Mouse (Mus musculus): ENCODE data around the gene Prr5l. TPM values are rescaled to one million over a fixed set of nuclear protein-coding genes. Genes with fewer than 3 reads are reported as not detected.

Prr5l gene
- total RNA-seq, 2 experiments from 2014 or later = 8.6 to 10.7 TPM

GRCm38 (mm10) chr2:101721835-101722234 is 161.0 kb downstream of the Prr5l start:
- DNase-seq = no peak

- no peak for DNase-seq
These were observed 165.7 kb downstream of the Prr5l start for GRCm38 (mm10) chr2:101717162-101717561.

- no peak for DNase-seq
These were observed 167.0 kb downstream of the Prr5l start for GRCm38 (mm10) chr2:101715650-101716323.

GRCm38 (mm10) chr2:101711608-101712007 is 171.2 kb downstream of the Prr5l start:
- no peak for DNase-seq

- no peak for DNase-seq
These were observed 176.8 kb downstream of the Prr5l start for GRCm38 (mm10) chr2:101705941-101706485.

GRCm38 (mm10) chr2:101699284-101699683 is 183.5 kb downstream of the Prr5l start:
- no peak for DNase-seq

- DNase-seq = no peak
These were observed 187.2 kb downstream of the Prr5l start for GRCm38 (mm10) chr2:101695584-101695983.

GRCm38 (mm10) chr2:101693577-101694215 is 189.1 kb downstream of the Prr5l start:
- no peak for DNase-seq

GRCm38 (mm10) chr2:101693043-101693442 is 189.8 kb downstream of the Prr5l start:
- DNase-seq = no peak

GRCm38 (mm10) chr2:101690252-101690827 is 192.5 kb downstream of the Prr5l start:
- no peak for DNase-seq

GRCm38 (mm10) chr2:101688011-101688410 is 194.8 kb downstream of the Prr5l start:
- DNase-seq = no peak

- no peak for DNase-seq
These were observed 198.4 kb downstream of the Prr5l start for GRCm38 (mm10) chr2:101684421-101684820.

- DNase-seq = no peak
These were observed 203.6 kb downstream of the Prr5l start for GRCm38 (mm10) chr2:101679164-101679784.

GRCm38 (mm10) chr2:101678236-101679021 is 204.4 kb downstream of the Prr5l start, which contains the start of gene Traf6:
Gene Traf6, plus strand, starts transcription at chr2:101678429.
- DNase-seq = peak; percentile 82 to 88

GRCm38 (mm10) chr2:101673547-101673946 is 209.3 kb downstream of the Prr5l start:
- peak in 1 of 2 experiments; percentile 24 for DNase-seq

- DNase-seq = no peak
These were observed 214.1 kb downstream of the Prr5l start for GRCm38 (mm10) chr2:101668751-101669150.

GRCm38 (mm10) chr2:101665703-101666092 is 217.1 kb downstream of the Prr5l start:
- no peak for DNase-seq

- peak; percentile 75 to 78 for DNase-seq
These were observed 217.6 kb downstream of the Prr5l start for GRCm38 (mm10) chr2:101665058-101665702.
